Mouse (Mus musculus): ENCODE measurements at regions not wholly inside any gene's neighbourhood (a gene's known extent, or its start where the extent isn't known, plus 50 kb on each side); places are given as distances from the start of the nearest gene placed in this dataset.

DNA sequence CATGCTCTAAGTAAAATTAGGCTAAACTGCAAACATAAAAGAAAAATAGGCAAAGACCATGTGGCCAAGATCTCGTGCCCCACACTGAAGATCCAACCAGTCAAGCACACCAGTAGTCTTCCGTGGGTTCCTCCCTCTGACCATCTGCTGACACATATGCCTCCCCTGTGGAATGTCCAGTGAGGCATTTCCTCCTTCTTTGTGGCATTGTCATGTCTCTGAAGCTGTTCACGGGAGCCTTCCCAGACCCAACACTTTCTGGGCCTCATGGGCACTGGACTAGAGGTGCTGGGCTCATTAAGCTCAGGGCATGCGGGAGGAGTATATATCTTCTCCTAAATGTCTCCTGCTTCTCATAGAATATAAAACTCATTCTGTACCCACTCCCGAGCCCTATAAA is 237.3 kb upstream of the Hes1 start:
- ATAC-seq (ENCODE audit: low FRiP score, low read depth): no peak
- peaks cover 35% of the 10 kb centered on the region for H3K27me3 ChIP-seq
- H3K9me3 ChIP-seq: no peaks in the 10 kb centered on the region
- H3K27ac ChIP-seq (replicated peaks): no peak overlapping the region
- no peaks in the 10 kb centered on the region for H3K4me1 ChIP-seq
- no peak overlapping the region for H3K4me2 ChIP-seq (replicated peaks)
- no peak overlapping the region for H3K4me3 ChIP-seq
- H3K36me3 ChIP-seq: no peaks in the 10 kb centered on the region
- WGBS: 83% methylated on average over 5 of the region's 5 CpGs
- H3K9ac ChIP-seq (replicated peaks): no peak overlapping the region

- H3K4me1 ChIP-seq: no peaks in the 10 kb centered on the region
- H3K4me3 ChIP-seq: no peak overlapping the region
- H3K36me3 ChIP-seq: no peaks in the 10 kb centered on the region
- ATAC-seq (ENCODE audit: low FRiP score, low read depth): no peak
- no peak overlapping the region for H3K4me2 ChIP-seq (replicated peaks)
- no peak overlapping the region for H3K9ac ChIP-seq (replicated peaks)
- H3K27me3 ChIP-seq: peaks cover 33% of the 10 kb centered on the region
- no peak overlapping the region for H3K27ac ChIP-seq (replicated peaks)
- H3K9me3 ChIP-seq: no peaks in the 10 kb centered on the region
- WGBS: 97% methylated on average over 1 of the region's 1 CpGs
Observed at GRCm38 (mm10) chr16:29827776-29828175, 236.4 kb upstream of the Hes1 start.

DNA sequence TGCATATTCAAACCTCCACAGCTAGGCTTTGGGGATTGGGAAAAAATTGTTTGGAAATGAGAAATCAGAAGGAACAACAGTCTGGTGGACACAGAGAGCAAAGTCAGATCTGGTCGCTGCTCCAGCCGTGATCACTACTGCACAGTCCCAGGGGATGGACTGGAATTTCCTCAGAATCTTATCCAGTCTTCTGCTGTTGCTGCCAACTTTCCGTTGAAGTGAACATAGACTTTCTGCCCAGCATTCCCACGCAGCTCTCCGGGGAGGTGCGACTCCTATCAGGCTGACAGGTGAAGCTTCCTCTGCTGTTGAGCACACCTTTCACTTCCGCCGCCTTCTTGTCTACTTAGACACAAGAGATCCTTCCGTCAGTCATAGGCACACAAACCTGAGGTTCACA is 234.7 kb upstream of the Hes1 start:
- peaks cover 42% of the 10 kb centered on the region for H3K27me3 ChIP-seq
- WGBS: 91% methylated on average over 9 of the region's 9 CpGs
- H3K4me2 ChIP-seq (replicated peaks): no peak overlapping the region
- H3K4me3 ChIP-seq: no peak overlapping the region
- no peak for ATAC-seq (ENCODE audit: low FRiP score, low read depth)
- no peaks in the 10 kb centered on the region for H3K9me3 ChIP-seq
- no peak overlapping the region for H3K9ac ChIP-seq (replicated peaks)
- H3K4me1 ChIP-seq: peaks cover 12% of the 10 kb centered on the region
- no peak overlapping the region for H3K27ac ChIP-seq (replicated peaks)
- no peaks in the 10 kb centered on the region for H3K36me3 ChIP-seq

DNA sequence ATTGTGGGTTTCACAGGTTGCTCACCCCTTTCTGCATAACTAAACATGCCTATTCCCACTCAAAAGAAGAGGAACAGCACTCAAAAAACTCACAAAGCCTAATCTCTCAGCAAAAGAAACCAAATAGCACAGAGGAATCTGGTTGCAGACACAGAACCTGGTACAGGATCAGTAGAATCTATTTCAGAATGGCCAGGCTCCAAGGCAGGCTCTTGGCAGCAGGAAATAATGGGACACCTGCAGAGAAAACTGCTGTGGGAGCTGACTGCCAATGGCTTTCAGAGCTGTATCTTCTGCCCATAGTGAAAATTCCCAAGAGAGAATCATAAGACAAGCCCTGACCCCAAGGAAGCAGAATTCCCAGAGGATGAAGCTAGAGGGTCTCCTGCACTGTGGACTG is 234.1 kb upstream of the Hes1 start:
- no peak for ATAC-seq (ENCODE audit: low FRiP score, low read depth)
- no peak overlapping the region for H3K27ac ChIP-seq (replicated peaks)
- H3K36me3 ChIP-seq: no peaks in the 10 kb centered on the region
- H3K9me3 ChIP-seq: no peaks in the 10 kb centered on the region
- H3K27me3 ChIP-seq: peaks cover 43% of the 10 kb centered on the region
- H3K4me1 ChIP-seq: peaks cover 12% of the 10 kb centered on the region
- H3K4me3 ChIP-seq: no peak overlapping the region
- H3K9ac ChIP-seq (replicated peaks): no peak overlapping the region
- no peak overlapping the region for H3K4me2 ChIP-seq (replicated peaks)

- H3K27me3 ChIP-seq: peaks cover 68% of the 10 kb centered on the region
- H3K9ac ChIP-seq (replicated peaks): no peak overlapping the region
- no peaks in the 10 kb centered on the region for H3K9me3 ChIP-seq
- peaks cover 28% of the 10 kb centered on the region for H3K4me1 ChIP-seq
- H3K36me3 ChIP-seq: no peaks in the 10 kb centered on the region
- no peak overlapping the region for H3K4me2 ChIP-seq (replicated peaks)
- ATAC-seq (ENCODE audit: low FRiP score, low read depth): 0 out of 2 replicates have a peak, but pooled peaks have one; percentile 25
- H3K27ac ChIP-seq (replicated peaks): no peak overlapping the region
- 71% methylated on average over 11 of the region's 11 CpGs for WGBS
- H3K4me3 ChIP-seq: no peak overlapping the region
Observed at GRCm38 (mm10) chr16:29833298-29833697, 230.9 kb upstream of the Hes1 start.

DNA sequence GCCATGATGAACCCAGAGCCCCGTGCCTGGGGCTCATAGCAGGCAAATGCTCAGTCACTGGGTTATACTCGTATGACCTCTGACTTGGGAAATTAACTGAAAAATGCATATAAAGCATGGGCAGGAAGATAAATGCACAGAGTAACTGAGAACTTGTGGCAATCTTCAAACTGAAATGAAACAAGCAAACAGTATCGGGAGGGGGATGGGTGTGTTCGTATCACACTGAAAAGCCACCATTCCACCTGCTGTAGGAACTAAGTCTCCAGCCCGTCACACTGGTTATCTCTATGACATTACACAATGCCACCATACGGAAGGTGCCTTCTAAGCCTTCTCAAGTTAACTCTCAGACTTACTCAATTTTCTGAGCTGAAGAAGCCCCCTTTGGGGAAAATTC is 230.3 kb upstream of the Hes1 start:
- no peaks in the 10 kb centered on the region for H3K9me3 ChIP-seq
- H3K36me3 ChIP-seq: no peaks in the 10 kb centered on the region
- ATAC-seq (ENCODE audit: low FRiP score, low read depth): no peak
- peaks cover 73% of the 10 kb centered on the region for H3K27me3 ChIP-seq
- H3K27ac ChIP-seq (replicated peaks): no peak overlapping the region
- H3K4me1 ChIP-seq: peaks cover 28% of the 10 kb centered on the region
- WGBS: 59% methylated on average over 6 of the region's 6 CpGs
- H3K4me2 ChIP-seq (replicated peaks): no peak overlapping the region
- H3K9ac ChIP-seq (replicated peaks): no peak overlapping the region
- no peak overlapping the region for H3K4me3 ChIP-seq

DNA sequence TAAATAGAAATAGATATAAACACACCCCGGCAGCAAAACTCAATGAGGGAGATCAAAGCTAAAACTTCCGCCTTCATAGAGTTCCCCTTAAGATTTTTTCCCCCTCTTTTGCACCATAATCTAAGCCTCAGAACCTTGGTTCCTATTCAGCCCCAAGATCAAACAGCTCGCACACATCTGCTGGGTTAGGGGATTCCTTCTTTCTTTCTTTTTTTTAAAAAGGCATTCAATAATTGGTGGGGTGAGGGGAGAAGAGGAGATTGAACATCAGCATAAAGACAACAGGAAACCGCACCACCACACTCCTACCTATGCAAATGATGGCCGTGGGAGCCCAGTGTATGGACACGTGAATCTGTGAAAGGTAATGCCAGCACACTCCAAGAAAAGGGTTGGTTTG is 229.5 kb upstream of the Hes1 start:
- ATAC-seq (ENCODE audit: low FRiP score, low read depth): no peak
- H3K27me3 ChIP-seq: peaks cover 74% of the 10 kb centered on the region

GRCm38 (mm10) chr16:29837025-29837629 is 227.1 kb upstream of the Hes1 start:
- peaks cover 33% of the 10 kb centered on the region for H3K4me1 ChIP-seq
- no peak overlapping the region for H3K27ac ChIP-seq (replicated peaks)
- peak overlapping the region; percentile 52 for H3K9ac ChIP-seq (replicated peaks)
- ATAC-seq (ENCODE audit: low FRiP score, low read depth): peak; percentile 67
- whole genome bisulfite sequencing: 5% methylated on average over 14 of the region's 14 CpGs
- peak overlapping the region; percentile 31 for H3K4me3 ChIP-seq
- peak overlapping the region; percentile 65 for H3K4me2 ChIP-seq (replicated peaks)
- H3K27me3 ChIP-seq: peaks cover 83% of the 10 kb centered on the region
- H3K9me3 ChIP-seq: no peaks in the 10 kb centered on the region
- no peaks in the 10 kb centered on the region for H3K36me3 ChIP-seq

More for the DNA sequence above, 229.5 kb upstream of the Hes1 start:
- no peaks in the 10 kb centered on the region for H3K36me3 ChIP-seq
- no peak overlapping the region for H3K9ac ChIP-seq (replicated peaks)
- WGBS: 36% methylated on average over 6 of the region's 6 CpGs
- no peak overlapping the region for H3K4me2 ChIP-seq (replicated peaks)
- H3K4me1 ChIP-seq: peaks cover 32% of the 10 kb centered on the region
- H3K4me3 ChIP-seq: no peak overlapping the region
- H3K9me3 ChIP-seq: no peaks in the 10 kb centered on the region
- no peak overlapping the region for H3K27ac ChIP-seq (replicated peaks)

GRCm38 (mm10) chr16:29837874-29838273 is 226.3 kb upstream of the Hes1 start:
- H3K36me3 ChIP-seq: no peaks in the 10 kb centered on the region
- peaks cover 88% of the 10 kb centered on the region for H3K27me3 ChIP-seq
- no peak for ATAC-seq (ENCODE audit: low FRiP score, low read depth)
- no peak overlapping the region for H3K27ac ChIP-seq (replicated peaks)
- H3K4me3 ChIP-seq: no peak overlapping the region
- H3K9ac ChIP-seq (replicated peaks): peak overlapping the region; percentile 52; the same call in 1 of the 2 replicates
- WGBS: 30% methylated on average over 5 of the region's 5 CpGs
- peak overlapping the region; percentile 65; the same call in 1 of the 2 replicates for H3K4me2 ChIP-seq (replicated peaks)
- peaks cover 33% of the 10 kb centered on the region for H3K4me1 ChIP-seq
- no peaks in the 10 kb centered on the region for H3K9me3 ChIP-seq

DNA sequence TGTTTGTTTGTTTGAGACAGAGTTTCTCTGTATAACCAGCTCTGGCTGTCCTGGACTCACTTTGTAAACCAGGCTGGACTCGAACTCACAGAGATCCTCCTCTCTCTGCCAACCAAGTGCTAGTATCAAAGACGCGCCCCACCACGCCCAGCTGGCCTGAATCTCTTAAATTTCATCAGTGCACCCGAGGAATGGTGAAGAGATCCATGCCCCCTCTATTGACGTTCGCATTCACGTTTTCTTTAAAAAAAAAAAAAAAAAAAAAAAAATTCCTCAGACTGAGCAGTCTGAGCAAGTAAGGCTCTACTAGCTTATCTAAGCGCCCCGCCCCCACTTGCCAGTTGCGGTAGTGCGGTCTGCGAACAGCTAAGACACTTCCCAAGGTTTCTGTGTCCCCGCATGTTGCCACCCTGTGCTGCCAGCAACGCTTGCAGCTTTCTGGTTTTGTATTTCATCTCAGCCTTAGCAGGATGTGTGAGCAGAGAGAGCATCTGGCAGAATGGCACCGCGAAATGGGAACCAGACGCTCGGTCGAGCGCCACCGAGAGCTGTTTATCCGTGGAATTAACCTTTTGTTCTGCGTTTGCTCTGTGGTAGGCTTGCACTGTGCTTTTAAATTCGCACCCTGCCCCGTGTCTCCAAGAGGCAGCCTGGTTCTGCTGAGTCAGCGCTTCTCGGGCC is 225.1 kb upstream of the Hes1 start:
- Histone ChIP-seq H3K27ac (replicated peaks) (no peak overlapping the region; the same call in 1 of the 2 replicates), H3K4me2 (replicated peaks) (peak overlapping the region; percentile 53)
- ATAC-seq (ENCODE audit: low FRiP score, low read depth): peak; percentile 28

DNA sequence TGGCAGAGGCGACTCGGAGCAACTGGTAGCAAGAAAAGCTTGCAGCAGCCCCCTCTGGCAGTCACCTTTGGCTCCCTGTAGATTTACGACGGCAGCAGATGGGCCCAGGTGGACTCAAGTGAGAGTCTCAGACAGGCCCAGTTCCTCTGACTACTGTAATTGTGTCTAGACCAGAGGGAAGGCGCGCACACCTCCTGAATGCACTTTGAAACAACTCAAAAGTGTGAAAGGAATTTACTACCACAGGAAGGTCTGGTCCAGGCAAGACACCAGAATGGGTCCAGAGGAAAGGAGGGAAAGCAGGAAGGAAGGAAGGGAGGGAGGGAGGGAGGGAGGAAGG is 224.6 kb upstream of the Hes1 start:
- Histone ChIP-seq H3K4me1 (peaks cover 22% of the 10 kb centered on the region), H3K9ac (replicated peaks) (peak overlapping the region; percentile 24; the same call in 1 of the 2 replicates)
- peak; percentile 27; the same call in 1 of the 2 replicates for ATAC-seq (ENCODE audit: low FRiP score, low read depth)

More for the DNA sequence above, 225.1 kb upstream of the Hes1 start:
- Histone ChIP-seq H3K9ac (replicated peaks) (peak overlapping the region; percentile 24; the same call in 1 of the 2 replicates), H3K4me3 (peak overlapping the region; percentile 32), H3K4me1 (peaks cover 23% of the 10 kb centered on the region), H3K9me3 (no peaks in the 10 kb centered on the region), H3K36me3 (no peaks in the 10 kb centered on the region), H3K27me3 (peaks cover 89% of the 10 kb centered on the region)
- WGBS: 7% methylated on average over 28 of the region's 28 CpGs

DNA sequence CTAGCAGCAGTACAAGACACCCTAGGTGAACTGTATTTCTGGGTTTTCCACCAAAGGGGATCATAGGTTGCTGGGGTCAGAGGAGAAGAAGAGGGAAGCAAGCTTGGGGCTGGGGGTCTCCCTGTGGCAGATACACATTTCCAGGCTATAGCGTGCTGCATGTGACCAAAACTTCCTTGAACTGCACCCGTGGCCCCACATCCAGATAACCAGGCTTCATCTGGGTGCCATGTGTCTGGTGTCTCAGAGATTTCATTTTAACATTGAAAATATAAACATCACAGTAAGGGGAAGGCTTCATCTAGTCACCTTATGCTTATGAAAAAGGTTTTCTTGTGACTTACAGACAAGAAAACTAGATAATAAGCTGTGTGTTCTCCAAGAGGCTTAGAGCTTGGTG is 223.8 kb upstream of the Hes1 start:
- no peak for ATAC-seq (ENCODE audit: low FRiP score, low read depth)
- H3K9me3 ChIP-seq: no peaks in the 10 kb centered on the region
- peaks cover 27% of the 10 kb centered on the region for H3K4me1 ChIP-seq
- peaks cover 97% of the 10 kb centered on the region for H3K27me3 ChIP-seq
- no peak overlapping the region for H3K27ac ChIP-seq (replicated peaks)
- H3K36me3 ChIP-seq: no peaks in the 10 kb centered on the region
- no peak overlapping the region for H3K4me2 ChIP-seq (replicated peaks)
- H3K4me3 ChIP-seq: no peak overlapping the region
- no peak overlapping the region for H3K9ac ChIP-seq (replicated peaks)
- 83% methylated on average over 2 of the region's 2 CpGs for WGBS

More for the DNA sequence above, 224.6 kb upstream of the Hes1 start:
- 19% methylated on average over 6 of the region's 6 CpGs for whole genome bisulfite sequencing
- Histone ChIP-seq H3K36me3 (no peaks in the 10 kb centered on the region), H3K4me2 (replicated peaks) (peak overlapping the region; percentile 53), H3K27me3 (peaks cover 93% of the 10 kb centered on the region), H3K27ac (replicated peaks) (no peak overlapping the region; the same call in 1 of the 2 replicates), H3K9me3 (no peaks in the 10 kb centered on the region), H3K4me3 (peak overlapping the region; percentile 32)
